Mouse (Mus musculus) liver, postnatal 0 days (tissue): Measurements from ENCODE around the gene Srsf6.

Experiments
- CTCF ChIP-seq: sonication (generic); IDR thresholded peaks from 2 replicates; pipeline ENCODE4 v1.5.1; 2016; ENCODE audit warnings: antibody characterized with exemption, low read depth
- EP300 ChIP-seq: IDR thresholded peaks from 2 replicates; pipeline ENCODE4 v1.6.1; 2016; ENCODE audit warnings: antibody characterized with exemption, low read depth, mild to moderate bottlenecking

GRCm38 (mm10) chr2:162889191-162889590, 42.1 kb upstream of the Srsf6 start:
- TF ChIP-seq CTCF (no peak), EP300 (no peak)
